Mouse (Mus musculus): ENCODE measurements around the gene Psmb5. TPM values are rescaled to one million over a fixed set of nuclear protein-coding genes. Genes with fewer than 3 reads are reported as not detected.

Psmb5 gene
- polyA plus RNA-seq, 1 experiment from 2014 or later = 435 TPM

DNA sequence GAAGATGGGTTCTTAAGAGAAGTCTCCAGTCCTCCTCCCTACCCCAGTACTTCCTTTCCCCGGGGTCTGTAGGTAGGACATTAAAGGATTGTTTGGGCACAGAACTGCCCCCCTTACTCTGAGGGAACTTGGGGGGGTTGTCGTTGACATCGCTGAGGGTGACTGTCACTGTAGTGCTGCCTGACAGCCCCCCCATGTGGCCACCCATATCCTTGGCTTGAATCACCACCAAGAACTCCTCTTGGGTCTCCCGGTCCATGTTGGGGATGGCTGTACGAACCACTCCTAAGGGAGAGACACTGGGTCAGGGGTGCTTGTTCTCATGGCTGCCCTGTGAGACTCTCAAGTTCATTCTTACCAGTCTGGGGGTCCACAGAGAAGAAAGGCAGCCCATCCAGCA, 20.4 kb upstream of the Psmb5 start:
- Histone ChIP-seq H3K36me3 (ENCODE audit: control insufficient read depth, insufficient read depth, low read length) (peaks cover 23% of the 10 kb centered on the region), H3K27me3 (ENCODE audit: control insufficient read depth, insufficient read depth, low read length) (no peaks in the 10 kb centered on the region), H3K4me3 (ENCODE audit: low read depth, low read length) (no peak overlapping the region), H3K27ac (ENCODE audit: low read depth, low read length) (no peak overlapping the region), H3K9me3 (ENCODE audit: control insufficient read depth, low read length) (no peaks in the 10 kb centered on the region), H3K4me1 (ENCODE audit: control insufficient read depth, insufficient read depth, low read length) (peaks cover 14% of the 10 kb centered on the region), H3K9ac (replicated peaks; ENCODE audit: low read depth, low read length) (0 out of 2 replicates have a peak overlapping the region, but pooled peaks have one; percentile 7), H3K4me2 (ENCODE audit: low read depth, low read length) (no peak overlapping the region)
- no peak for ATAC-seq (ENCODE audit: low read depth)
- WGBS = 84% methylated on average over 5 of the region's 5 CpGs

DNA sequence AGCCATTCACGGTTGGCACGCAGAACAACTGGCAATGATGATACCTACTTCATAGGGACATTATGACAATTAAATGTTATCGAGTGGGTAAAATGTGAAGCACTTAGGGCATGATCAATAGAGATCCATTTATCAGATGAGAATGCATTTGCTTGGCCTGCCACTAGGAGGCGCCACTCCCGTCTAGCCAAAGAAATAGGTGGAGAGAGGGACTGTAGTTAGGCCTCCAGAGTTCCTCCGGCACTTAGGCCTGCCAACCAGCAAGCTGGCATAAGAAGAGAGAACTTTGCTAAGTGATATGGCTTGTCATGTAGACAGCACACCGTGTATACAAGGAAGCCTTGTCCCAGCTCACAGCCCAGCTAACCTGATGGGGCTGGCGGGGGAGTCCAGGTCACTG, 19.1 kb upstream of the Psmb5 start:
- no peaks in the 10 kb centered on the region for H3K9me3 ChIP-seq (ENCODE audit: control insufficient read depth, low read length)
- H3K4me1 ChIP-seq (ENCODE audit: control insufficient read depth, insufficient read depth, low read length) = peaks cover 14% of the 10 kb centered on the region
- H3K9ac ChIP-seq (replicated peaks; ENCODE audit: low read depth, low read length) = no peak overlapping the region
- no peak overlapping the region for H3K4me2 ChIP-seq (ENCODE audit: low read depth, low read length)
- H3K36me3 ChIP-seq (ENCODE audit: control insufficient read depth, insufficient read depth, low read length) = peaks cover 24% of the 10 kb centered on the region
- H3K27me3 ChIP-seq (ENCODE audit: control insufficient read depth, insufficient read depth, low read length) = no peaks in the 10 kb centered on the region
- no peak for ATAC-seq (ENCODE audit: low read depth)
- WGBS = 47% methylated on average over 8 of the region's 8 CpGs
- no peak overlapping the region for H3K27ac ChIP-seq (ENCODE audit: low read depth, low read length)
- no peak overlapping the region for H3K4me3 ChIP-seq (ENCODE audit: low read depth, low read length)

DNA sequence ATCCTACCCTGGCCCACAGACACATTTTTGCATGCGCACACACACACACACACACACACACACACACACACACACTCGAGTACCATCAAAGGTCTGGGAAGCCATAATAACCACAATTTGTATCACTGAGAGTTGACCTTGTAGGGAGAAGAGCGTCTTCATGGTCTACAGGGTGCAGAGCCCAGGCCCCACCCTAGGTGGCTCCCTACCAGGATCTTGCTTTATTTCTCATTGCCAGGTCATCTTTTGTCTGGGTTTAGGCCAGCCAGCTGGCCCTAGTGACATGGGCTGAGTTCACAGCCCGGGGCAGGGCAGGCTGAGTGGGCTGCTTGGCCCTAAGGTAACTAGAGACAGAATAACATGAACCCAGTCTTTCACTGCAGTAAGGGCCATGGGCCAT, 16.4 kb upstream of the Psmb5 start:
- no peak for ATAC-seq (ENCODE audit: low read depth)
- Histone ChIP-seq H3K4me1 (ENCODE audit: control insufficient read depth, insufficient read depth, low read length) (peaks cover 4% of the 10 kb centered on the region), H3K36me3 (ENCODE audit: control insufficient read depth, insufficient read depth, low read length) (peaks cover 31% of the 10 kb centered on the region), H3K9me3 (ENCODE audit: control insufficient read depth, low read length) (no peaks in the 10 kb centered on the region), H3K27ac (ENCODE audit: low read depth, low read length) (no peak overlapping the region), H3K4me3 (ENCODE audit: low read depth, low read length) (no peak overlapping the region), H3K4me2 (ENCODE audit: low read depth, low read length) (no peak overlapping the region), H3K9ac (replicated peaks; ENCODE audit: low read depth, low read length) (no peak overlapping the region), H3K27me3 (ENCODE audit: control insufficient read depth, insufficient read depth, low read length) (no peaks in the 10 kb centered on the region)
- WGBS = 86% methylated on average over 4 of the region's 4 CpGs

DNA sequence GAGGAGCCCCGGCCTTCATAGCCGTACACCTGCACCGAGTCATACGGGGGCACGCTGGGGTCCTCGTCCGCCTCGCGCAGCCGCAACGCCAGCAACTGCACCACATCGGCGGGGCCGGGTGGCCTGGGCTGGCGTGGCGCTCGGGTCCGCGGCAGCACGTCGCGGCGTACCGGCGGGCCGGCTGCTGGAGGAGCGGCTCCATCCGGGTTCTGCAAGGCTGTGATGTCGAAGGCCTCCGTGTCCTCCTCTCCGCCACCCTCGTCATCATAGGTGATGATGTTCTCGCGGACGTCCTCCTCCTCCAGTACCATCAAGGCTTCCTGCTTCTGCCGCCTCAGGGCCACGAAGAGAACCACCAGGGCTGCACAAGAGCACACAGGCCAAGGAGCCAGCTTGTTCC, 14.4 kb upstream of the Psmb5 start:
- 94% methylated on average over 34 of the region's 37 CpGs for WGBS
- Histone ChIP-seq H3K27me3 (ENCODE audit: control insufficient read depth, insufficient read depth, low read length) (no peaks in the 10 kb centered on the region), H3K4me1 (ENCODE audit: control insufficient read depth, insufficient read depth, low read length) (no peaks in the 10 kb centered on the region), H3K27ac (ENCODE audit: low read depth, low read length) (no peak overlapping the region), H3K9ac (replicated peaks; ENCODE audit: low read depth, low read length) (no peak overlapping the region), H3K36me3 (ENCODE audit: control insufficient read depth, insufficient read depth, low read length) (peaks cover 31% of the 10 kb centered on the region), H3K4me2 (ENCODE audit: low read depth, low read length) (no peak overlapping the region), H3K4me3 (ENCODE audit: low read depth, low read length) (no peak overlapping the region), H3K9me3 (ENCODE audit: control insufficient read depth, low read length) (no peaks in the 10 kb centered on the region)
- no peak for ATAC-seq (ENCODE audit: low read depth)

DNA sequence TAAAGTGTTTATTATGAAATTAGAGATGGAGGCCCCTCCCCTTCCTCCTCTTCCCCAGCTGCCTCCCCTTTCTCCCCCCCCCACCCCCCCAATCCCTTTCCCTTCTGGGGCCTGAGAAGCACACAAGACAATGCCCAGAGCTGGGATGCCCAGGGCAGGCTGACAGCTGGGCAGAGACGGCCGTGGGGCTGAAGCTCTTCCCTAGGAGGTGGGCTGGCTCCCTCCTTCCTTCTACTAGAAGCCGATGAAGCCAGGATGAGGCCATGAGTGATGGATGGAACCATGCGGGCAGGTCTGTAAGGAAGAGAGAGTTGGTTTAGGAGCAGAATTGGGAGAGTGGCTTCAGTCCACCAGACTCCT, 13.4 kb upstream of the Psmb5 start:
- Histone ChIP-seq H3K27me3 (ENCODE audit: control insufficient read depth, insufficient read depth, low read length) (no peaks in the 10 kb centered on the region), H3K9ac (replicated peaks; ENCODE audit: low read depth, low read length) (no peak overlapping the region), H3K36me3 (ENCODE audit: control insufficient read depth, insufficient read depth, low read length) (peaks cover 26% of the 10 kb centered on the region), H3K9me3 (ENCODE audit: control insufficient read depth, low read length) (no peaks in the 10 kb centered on the region), H3K4me3 (ENCODE audit: low read depth, low read length) (no peak overlapping the region), H3K4me2 (ENCODE audit: low read depth, low read length) (no peak overlapping the region), H3K4me1 (ENCODE audit: control insufficient read depth, insufficient read depth, low read length) (no peaks in the 10 kb centered on the region), H3K27ac (ENCODE audit: low read depth, low read length) (no peak overlapping the region)
- WGBS = 78% methylated on average over 4 of the region's 4 CpGs
- 0 out of 2 replicates have a peak, but pooled peaks have one; percentile 2 for ATAC-seq (ENCODE audit: low read depth)

DNA sequence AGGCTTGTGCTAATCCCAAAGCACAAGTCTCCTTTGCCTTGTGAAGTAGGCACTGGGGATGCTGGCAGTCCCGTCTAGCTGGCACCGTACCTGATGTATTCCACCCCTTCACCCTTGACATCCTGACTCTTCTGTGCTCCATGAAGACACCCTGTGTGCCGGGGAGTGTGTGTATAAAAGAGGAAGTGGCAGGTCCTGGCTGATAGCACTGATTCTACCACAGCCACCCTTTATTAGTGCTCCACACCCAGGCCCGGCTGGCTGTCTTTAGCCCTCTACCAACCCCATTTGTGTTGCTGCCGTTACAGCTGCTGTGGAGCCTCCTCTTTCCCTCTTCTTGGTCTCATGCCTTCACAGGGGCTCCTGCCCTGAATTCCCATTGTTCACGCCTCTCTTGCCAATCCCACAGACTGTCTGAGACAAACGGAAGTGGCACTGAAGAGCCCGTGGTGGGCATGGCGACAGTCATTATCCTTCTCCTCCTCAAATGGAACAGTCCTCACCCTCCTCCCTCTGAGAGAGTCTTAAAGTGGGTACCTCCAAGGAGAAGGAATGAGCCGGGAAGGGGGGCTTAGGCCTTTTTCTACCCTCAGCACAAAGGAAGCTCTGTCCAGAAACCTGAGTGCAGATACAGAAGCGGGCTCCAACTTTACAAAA, 12.9 kb upstream of the Psmb5 start:
- 73% methylated on average over 11 of the region's 11 CpGs for WGBS
- Histone ChIP-seq H3K4me1 (ENCODE audit: control insufficient read depth, insufficient read depth, low read length) (no peaks in the 10 kb centered on the region), H3K9me3 (ENCODE audit: control insufficient read depth, low read length) (no peaks in the 10 kb centered on the region), H3K36me3 (ENCODE audit: control insufficient read depth, insufficient read depth, low read length) (peaks cover 26% of the 10 kb centered on the region), H3K9ac (replicated peaks; ENCODE audit: low read depth, low read length) (no peak overlapping the region), H3K27ac (ENCODE audit: low read depth, low read length) (no peak overlapping the region), H3K4me2 (ENCODE audit: low read depth, low read length) (no peak overlapping the region), H3K27me3 (ENCODE audit: control insufficient read depth, insufficient read depth, low read length) (no peaks in the 10 kb centered on the region), H3K4me3 (ENCODE audit: low read depth, low read length) (no peak overlapping the region)
- ATAC-seq (ENCODE audit: low read depth) = peak; percentile 57

DNA sequence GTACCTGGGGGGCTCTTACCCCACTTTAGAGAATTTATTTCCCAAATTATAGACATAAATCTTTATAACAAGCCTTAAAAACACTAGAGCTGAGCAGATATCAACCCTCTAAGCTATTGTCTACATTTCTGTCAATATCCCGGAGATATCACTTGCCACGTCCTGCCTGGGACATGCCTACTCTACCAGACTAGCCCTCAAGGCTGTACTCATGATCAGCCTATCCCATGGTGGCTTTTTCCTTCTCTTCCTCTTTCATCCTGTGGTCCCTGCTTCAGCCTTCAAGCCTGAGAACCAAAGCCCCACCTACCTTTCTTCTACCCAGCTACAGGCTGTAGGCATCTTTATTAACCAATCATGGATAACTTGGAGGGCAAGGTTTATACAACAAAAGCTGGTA, 12.0 kb upstream of the Psmb5 start:
- Histone ChIP-seq H3K36me3 (ENCODE audit: control insufficient read depth, insufficient read depth, low read length) (peaks cover 26% of the 10 kb centered on the region), H3K4me3 (ENCODE audit: low read depth, low read length) (no peak overlapping the region), H3K27ac (ENCODE audit: low read depth, low read length) (no peak overlapping the region), H3K27me3 (ENCODE audit: control insufficient read depth, insufficient read depth, low read length) (no peaks in the 10 kb centered on the region), H3K4me1 (ENCODE audit: control insufficient read depth, insufficient read depth, low read length) (no peaks in the 10 kb centered on the region), H3K9me3 (ENCODE audit: control insufficient read depth, low read length) (no peaks in the 10 kb centered on the region), H3K9ac (replicated peaks; ENCODE audit: low read depth, low read length) (no peak overlapping the region), H3K4me2 (ENCODE audit: low read depth, low read length) (no peak overlapping the region)
- 95% methylated on average over 2 of the region's 2 CpGs for WGBS
- ATAC-seq (ENCODE audit: low read depth) = no peak

DNA sequence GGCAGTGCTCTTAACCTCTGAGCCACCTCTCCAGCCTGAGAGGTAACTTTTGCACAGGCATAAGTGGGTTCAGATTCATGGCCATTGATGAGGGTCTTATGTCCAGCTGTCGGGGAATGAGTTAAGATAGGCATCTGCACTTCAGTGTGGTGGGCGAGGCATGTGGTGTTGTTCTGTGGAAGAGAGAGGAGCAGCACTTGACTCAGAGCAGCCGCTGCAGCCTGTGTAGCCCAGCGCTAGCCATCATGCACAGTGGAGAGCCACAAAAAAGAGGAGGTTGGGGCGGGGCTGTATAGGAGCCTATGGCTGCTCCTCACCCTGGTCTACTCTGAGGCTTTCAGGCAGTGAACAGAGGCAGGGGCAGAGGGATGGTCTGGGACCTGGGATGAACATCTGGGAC, 10.3 kb upstream of the Psmb5 start:
- H3K27ac ChIP-seq (ENCODE audit: low read depth, low read length) = no peak overlapping the region
- no peak for ATAC-seq (ENCODE audit: low read depth)
- no peaks in the 10 kb centered on the region for H3K4me1 ChIP-seq (ENCODE audit: control insufficient read depth, insufficient read depth, low read length)
- H3K36me3 ChIP-seq (ENCODE audit: control insufficient read depth, insufficient read depth, low read length) = peaks cover 18% of the 10 kb centered on the region
- no peaks in the 10 kb centered on the region for H3K27me3 ChIP-seq (ENCODE audit: control insufficient read depth, insufficient read depth, low read length)
- no peak overlapping the region for H3K4me3 ChIP-seq (ENCODE audit: low read depth, low read length)
- no peak overlapping the region for H3K9ac ChIP-seq (replicated peaks; ENCODE audit: low read depth, low read length)
- H3K4me2 ChIP-seq (ENCODE audit: low read depth, low read length) = no peak overlapping the region
- WGBS = 72% methylated on average over 5 of the region's 5 CpGs
- H3K9me3 ChIP-seq (ENCODE audit: control insufficient read depth, low read length) = no peaks in the 10 kb centered on the region

DNA sequence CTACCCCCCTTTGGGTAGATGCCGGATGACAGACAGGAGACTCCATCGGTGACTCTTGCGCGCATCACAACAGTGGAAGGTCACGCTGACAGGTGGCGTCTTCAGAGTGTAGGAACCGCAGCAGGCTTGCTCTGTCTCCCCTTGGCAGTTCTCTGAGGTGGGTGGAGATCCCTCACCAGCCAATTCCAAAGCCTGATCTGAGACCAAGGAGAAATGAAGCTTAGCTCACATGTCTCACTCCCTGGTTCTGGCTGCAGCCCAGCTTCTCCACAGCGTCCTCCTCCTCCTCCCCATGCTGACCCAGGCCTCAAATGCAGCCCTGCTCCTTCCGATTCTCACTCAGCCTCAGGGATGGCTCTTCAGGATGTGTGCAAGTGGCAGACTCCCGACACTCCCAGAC, 7.2 kb upstream of the Psmb5 start:
- Histone ChIP-seq H3K9me3 (ENCODE audit: control insufficient read depth, low read length) (no peaks in the 10 kb centered on the region), H3K36me3 (ENCODE audit: control insufficient read depth, insufficient read depth, low read length) (no peaks in the 10 kb centered on the region), H3K27ac (ENCODE audit: low read depth, low read length) (no peak overlapping the region), H3K4me1 (ENCODE audit: control insufficient read depth, insufficient read depth, low read length) (no peaks in the 10 kb centered on the region), H3K4me2 (ENCODE audit: low read depth, low read length) (no peak overlapping the region), H3K9ac (replicated peaks; ENCODE audit: low read depth, low read length) (no peak overlapping the region), H3K4me3 (ENCODE audit: low read depth, low read length) (no peak overlapping the region), H3K27me3 (ENCODE audit: control insufficient read depth, insufficient read depth, low read length) (no peaks in the 10 kb centered on the region)
- 78% methylated on average over 10 of the region's 10 CpGs for WGBS
- ATAC-seq (ENCODE audit: low read depth) = no peak

Measured in neural tube, embryonic 14.5 days (tissue).